Mouse (Mus musculus) liver, embryonic 11.5 days (tissue): ENCODE results near the gene Gm1673. TPM values are rescaled to one million over a fixed set of nuclear protein-coding genes. Genes with fewer than 3 reads are reported as not detected.

ENCODE experiments used
- ATAC-seq: fragments of 200-750 bp; cut with Nextera tagmentation; replicated peaks from 2 replicates; pipeline ENCODE4 v1.8.0; 2017; ENCODE audit warnings: moderate number of reproducible peaks, mild to moderate bottlenecking, moderate TSS enrichment, moderate library complexity; ENCODE audit not compliant: low FRiP score
- DNase-seq: peaks from one replicate; pipeline ENCODE4 v3.0.0-alpha.2; 2017; ENCODE audit warnings: low spot score
- H3K27ac ChIP-seq: fragments of 300-500 bp; sonication (generic); 2 replicates; pipeline ENCODE4 v1.5.1; 2014; ENCODE audit warnings: mild to moderate bottlenecking, low read depth, low read length, control low read depth
- H3K27me3 ChIP-seq: fragments of 300-500 bp; sonication (generic); replicated peaks from 2 replicates; pipeline ENCODE4 v1.6.1; 2014; ENCODE audit warnings: low read length, mixed read lengths; ENCODE audit not compliant: control insufficient read depth, insufficient read depth
- H3K36me3 ChIP-seq: fragments of 300-500 bp; sonication (generic); 2 replicates; pipeline ENCODE4 v1.6.1; 2014; ENCODE audit warnings: mild to moderate bottlenecking, low read length, moderate library complexity, mixed read lengths; ENCODE audit not compliant: control insufficient read depth, insufficient read depth
- H3K4me1 ChIP-seq: fragments of 300-500 bp; sonication (generic); replicated peaks from 2 replicates; pipeline ENCODE4 v1.6.1; 2014; ENCODE audit warnings: low read length, mixed read lengths; ENCODE audit not compliant: control insufficient read depth, insufficient read depth
- H3K4me2 ChIP-seq: fragments of 300-500 bp; sonication (generic); 2 replicates; pipeline ENCODE4 v1.6.1; 2014; ENCODE audit warnings: mild to moderate bottlenecking, control low read depth, moderate library complexity
- H3K4me3 ChIP-seq: fragments of 300-500 bp; sonication (generic); 2 replicates; pipeline ENCODE4 v1.5.1; 2014; ENCODE audit warnings: low read depth, low read length, control low read depth
- H3K9ac ChIP-seq: fragments of 300-500 bp; sonication (generic); 2 replicates; pipeline ENCODE4 v1.6.1; 2014; ENCODE audit warnings: low read depth, low read length, control low read depth
- H3K9me3 ChIP-seq: fragments of 300-500 bp; sonication (generic); 2 replicates; pipeline ENCODE4 v1.6.1; 2016; ENCODE audit warnings: low read length, inconsistent platforms, mixed read lengths; ENCODE audit not compliant: control insufficient read depth
- WGBS: fragments of 180-500 bp; shearing (Covaris S2); extraction: QIAGEN DNeasy Blood & Tissue Kit; methylation state at CpG from one replicate; pipeline ENCODE4 v1.1.7; 2014; 5-methylcytosine and 5-hydroxymethylcytosine counted together
- polyA plus RNA-seq: library from polyadenylated mRNA; unstranded; fragments of >200 nt; fragmentation: Nextera tagmentation; extraction: Ambion mirVana; gene quantifications from 2 replicates; pipeline ENCODE4 v1.2.1, GENCODE M21; 2014

Gm1673 gene
- polyA plus RNA-seq, 1 experiment from 2014 or later, result 27.6 TPM

- DNase-seq (peak; percentile 34), ATAC-seq (no peak)
- Histone ChIP-seq H3K9me3 (no peaks in the 10 kb centered on the region), H3K4me1 (0 out of 2 replicates have a peak, but pooled peaks cover 6% of the 10 kb centered on the region), H3K9ac (no peak overlapping the region), H3K27me3 (peaks cover 60% of the 10 kb centered on the region), H3K4me3 (peak overlapping the region; percentile 53), H3K4me2 (peak overlapping the region; percentile 74; the same call in 1 of the 2 replicates), H3K27ac (no peak overlapping the region), H3K36me3 (no peaks in the 10 kb centered on the region)
- 29% methylated on average over 28 of the region's 28 CpGs for WGBS
These were observed 11.7 kb downstream of the Gm1673 start for GRCm38 (mm10) chr5:33994671-33995625.

GRCm38 (mm10) chr5:33995843-33996693, 12.8 kb downstream of the Gm1673 start, which contains the start of gene Nat8l:
Gene Nat8l (plus strand): TSS chr5:33995984.
- H3K27ac ChIP-seq, result no peak within 1 kb of the TSS
- ATAC-seq, result no peak
- H3K9ac ChIP-seq, result no peak within 1 kb of the TSS

GRCm38 (mm10) chr5:33996694-33997045, 13.4 kb downstream of the Gm1673 start:
- Histone ChIP-seq H3K4me2 (peak overlapping the region; percentile 74), H3K36me3 (no peaks in the 10 kb centered on the region), H3K27me3 (peaks cover 66% of the 10 kb centered on the region), H3K4me1 (0 out of 2 replicates have a peak, but pooled peaks cover 6% of the 10 kb centered on the region), H3K4me3 (peak overlapping the region; percentile 53), H3K9me3 (no peaks in the 10 kb centered on the region), H3K9ac (no peak overlapping the region), H3K27ac (no peak overlapping the region)
- no peak for ATAC-seq
- WGBS, result under 1% methylated on average over 44 of the region's 55 CpGs
- DNase-seq, result no peak

More at GRCm38 (mm10) chr5:33995843-33996693, 12.8 kb downstream of the Gm1673 start, which contains the start of gene Nat8l:
- peaks cover 66% of the 10 kb centered on the region for H3K27me3 ChIP-seq
- no peaks in the 10 kb centered on the region for H3K9me3 ChIP-seq
- H3K4me3 ChIP-seq, result peak within 1 kb of the TSS; percentile 53
- no peaks in the 10 kb centered on the region for H3K36me3 ChIP-seq
- 0 out of 2 replicates have a peak, but pooled peaks cover 6% of the 10 kb centered on the region for H3K4me1 ChIP-seq
- DNase-seq, result peak; percentile 69
- peak within 1 kb of the TSS; percentile 74 for H3K4me2 ChIP-seq
- under 1% methylated on average over 90 of the region's 90 CpGs for WGBS

GRCm38 (mm10) chr5:33997051-33997741, 14.0 kb downstream of the Gm1673 start:
- ATAC-seq, result no peak

GRCm38 (mm10) chr5:33997829-33998504, 14.7 kb downstream of the Gm1673 start:
- Histone ChIP-seq H3K4me1 (0 out of 2 replicates have a peak, but pooled peaks cover 6% of the 10 kb centered on the region), H3K9me3 (no peaks in the 10 kb centered on the region), H3K27ac (no peak overlapping the region), H3K27me3 (peaks cover 66% of the 10 kb centered on the region), H3K9ac (no peak overlapping the region), H3K36me3 (no peaks in the 10 kb centered on the region), H3K4me2 (no peak overlapping the region), H3K4me3 (0 out of 2 replicates have a peak overlapping the region, but pooled peaks have one; percentile 53)
- ATAC-seq (no peak), DNase-seq (no peak)
- 66% methylated on average over 20 of the region's 20 CpGs for WGBS

More at GRCm38 (mm10) chr5:33997051-33997741, 14.0 kb downstream of the Gm1673 start:
- peak; percentile 47 for DNase-seq
- H3K4me3 ChIP-seq, result peak overlapping the region; percentile 53
- H3K36me3 ChIP-seq, result no peaks in the 10 kb centered on the region
- no peak overlapping the region for H3K27ac ChIP-seq
- peaks cover 66% of the 10 kb centered on the region for H3K27me3 ChIP-seq
- H3K4me2 ChIP-seq, result peak overlapping the region; percentile 74
- 0 out of 2 replicates have a peak, but pooled peaks cover 6% of the 10 kb centered on the region for H3K4me1 ChIP-seq
- H3K9me3 ChIP-seq, result no peaks in the 10 kb centered on the region
- no peak overlapping the region for H3K9ac ChIP-seq
- 2% methylated on average over 80 of the region's 80 CpGs for WGBS

GRCm38 (mm10) chr5:33998505-33998877, 15.3 kb downstream of the Gm1673 start:
- 0 out of 2 replicates have a peak, but pooled peaks cover 6% of the 10 kb centered on the region for H3K4me1 ChIP-seq
- 73% methylated on average over 3 of the region's 3 CpGs for WGBS
- no peak overlapping the region for H3K27ac ChIP-seq
- no peaks in the 10 kb centered on the region for H3K36me3 ChIP-seq
- H3K9ac ChIP-seq, result no peak overlapping the region
- H3K4me2 ChIP-seq, result no peak overlapping the region
- peaks cover 66% of the 10 kb centered on the region for H3K27me3 ChIP-seq
- H3K4me3 ChIP-seq, result no peak overlapping the region
- ATAC-seq, result no peak
- no peaks in the 10 kb centered on the region for H3K9me3 ChIP-seq
- no peak for DNase-seq

GRCm38 (mm10) chr5:33999466-34000090, 16.3 kb downstream of the Gm1673 start:
- Histone ChIP-seq H3K27ac (no peak overlapping the region), H3K9ac (no peak overlapping the region), H3K27me3 (peaks cover 60% of the 10 kb centered on the region), H3K4me3 (no peak overlapping the region), H3K36me3 (no peaks in the 10 kb centered on the region), H3K4me2 (no peak overlapping the region), H3K9me3 (no peaks in the 10 kb centered on the region), H3K4me1 (0 out of 2 replicates have a peak, but pooled peaks cover 6% of the 10 kb centered on the region)
- ATAC-seq, result no peak
- WGBS, result 83% methylated on average over 6 of the region's 6 CpGs
- no peak for DNase-seq
